Mouse (Mus musculus): Measurements from ENCODE around the gene Foxe1. TPM values are rescaled to one million over a fixed set of nuclear protein-coding genes. Genes with fewer than 3 reads are reported as not detected.

The Foxe1 gene
- total RNA-seq (2021) = not detected
- long read RNA-seq, experiment 1 = 0 reads
- long read RNA-seq, experiment 2 = 0 reads

- DNase-seq = no peak
Measured at GRCm38 (mm10) chr4:46343596-46344260, at the start of gene Foxe1. Foxe1 (plus strand) TSS chr4:46343609.

GRCm38 (mm10) chr4:46304071-46304470, 39.3 kb upstream of the Foxe1 start:
- peak; percentile 41 for DNase-seq

- DNase-seq = peak; percentile 90
Measured at GRCm38 (mm10) chr4:46304757-46305384, 38.5 kb upstream of the Foxe1 start.

- DNase-seq = no peak
Measured at GRCm38 (mm10) chr4:46305436-46305835, 38.0 kb upstream of the Foxe1 start.

GRCm38 (mm10) chr4:46307341-46307740, 36.1 kb upstream of the Foxe1 start:
- DNase-seq = peak; percentile 37

GRCm38 (mm10) chr4:46307869-46308268, 35.5 kb upstream of the Foxe1 start:
- DNase-seq = no peak

- no peak for DNase-seq
Measured at GRCm38 (mm10) chr4:46311631-46312030, 31.8 kb upstream of the Foxe1 start.

- no peak for DNase-seq
Measured at GRCm38 (mm10) chr4:46321730-46322389, 21.5 kb upstream of the Foxe1 start.

GRCm38 (mm10) chr4:46322715-46323114, 20.7 kb upstream of the Foxe1 start:
- DNase-seq = no peak

GRCm38 (mm10) chr4:46328906-46329305, 14.5 kb upstream of the Foxe1 start:
- no peak for DNase-seq

- DNase-seq = no peak
Measured at GRCm38 (mm10) chr4:46335846-46336245, 7.6 kb upstream of the Foxe1 start.

- no peak for DNase-seq
Measured at GRCm38 (mm10) chr4:46337990-46338389, 5.4 kb upstream of the Foxe1 start.

- DNase-seq = no peak
Measured at GRCm38 (mm10) chr4:46339026-46339425, 4.4 kb upstream of the Foxe1 start.

- no peak for DNase-seq
Measured at GRCm38 (mm10) chr4:46339584-46339983, 3.8 kb upstream of the Foxe1 start.

- DNase-seq = no peak
Measured at GRCm38 (mm10) chr4:46341831-46342680, 1.4 kb upstream of the Foxe1 start.

- no peak for DNase-seq
Measured at GRCm38 (mm10) chr4:46342711-46343286, 610 bp upstream of the Foxe1 start.

- peak; percentile 21 for DNase-seq
Measured at GRCm38 (mm10) chr4:46344288-46344687, 879 bp downstream of the Foxe1 start.

GRCm38 (mm10) chr4:46345056-46345772, 1.8 kb downstream of the Foxe1 start:
- no peak for DNase-seq

- no peak for DNase-seq
Measured at GRCm38 (mm10) chr4:46345773-46346100, 2.3 kb downstream of the Foxe1 start.

- no peak for DNase-seq
Measured at GRCm38 (mm10) chr4:46346221-46346620, 2.8 kb downstream of the Foxe1 start.

- no peak for DNase-seq
Measured at GRCm38 (mm10) chr4:46347141-46347540, 3.7 kb downstream of the Foxe1 start.
